Mouse (Mus musculus) bone marrow macrophage, adult 2 months (primary cell): ENCODE data around the gene Hdgfl2.

ENCODE experiments used
- CTCF ChIP-seq: IDR thresholded peaks from 2 replicates; pipeline ENCODE4 v1.5.1; 2012; ENCODE audit warnings: low read depth, mild to moderate bottlenecking, low read length, moderate library complexity
- POLR2A ChIP-seq: IDR thresholded peaks from 2 replicates; pipeline ENCODE4 v1.6.1; 2012; ENCODE audit warnings: mild to moderate bottlenecking, low read depth, low read length, borderline replicate concordance

- TF ChIP-seq CTCF (no peak), POLR2A (no peak)
Measured at GRCm38 (mm10) chr17:56146131-56146530, 66.7 kb downstream of the Hdgfl2 start.
